Mouse (Mus musculus) brain, embryonic 14.5 days (tissue): ENCODE results near the gene Ccdc148. TPM values are rescaled to one million over a fixed set of nuclear protein-coding genes. Genes with fewer than 3 reads are reported as not detected.

Experiments used
- DNase-seq: peaks from one replicate; pipeline ENCODE4 v3.0.0-alpha.2; 2011; ENCODE audit warnings: low read depth
- CTCF ChIP-seq: fragments of 200-500 bp; IDR thresholded peaks from 2 replicates; pipeline ENCODE4 v1.5.1; 2012; ENCODE audit warnings: inconsistent platforms, mild to moderate bottlenecking, moderate library complexity, borderline replicate concordance; ENCODE audit not compliant: insufficient read depth, insufficient read length; ENCODE audit errors: extremely low read depth
- POLR2A ChIP-seq: fragments of 200-500 bp; IDR thresholded peaks from 2 replicates; pipeline ENCODE4 v1.6.1; 2012; ENCODE audit warnings: mild to moderate bottlenecking, inconsistent platforms, borderline replicate concordance; ENCODE audit not compliant: poor library complexity, insufficient read depth, insufficient read length, severe bottlenecking; ENCODE audit errors: extremely low read depth
- polyA plus RNA-seq: library from polyadenylated mRNA; depleted of rRNA; stranded (reverse); fragments of >200 nt; gene quantifications from 2 replicates; pipeline ENCODE4 v1.2.3, GENCODE M21; 2012

Gene Ccdc148
- polyA plus RNA-seq, 1 experiment = 2.5 TPM

DNA sequence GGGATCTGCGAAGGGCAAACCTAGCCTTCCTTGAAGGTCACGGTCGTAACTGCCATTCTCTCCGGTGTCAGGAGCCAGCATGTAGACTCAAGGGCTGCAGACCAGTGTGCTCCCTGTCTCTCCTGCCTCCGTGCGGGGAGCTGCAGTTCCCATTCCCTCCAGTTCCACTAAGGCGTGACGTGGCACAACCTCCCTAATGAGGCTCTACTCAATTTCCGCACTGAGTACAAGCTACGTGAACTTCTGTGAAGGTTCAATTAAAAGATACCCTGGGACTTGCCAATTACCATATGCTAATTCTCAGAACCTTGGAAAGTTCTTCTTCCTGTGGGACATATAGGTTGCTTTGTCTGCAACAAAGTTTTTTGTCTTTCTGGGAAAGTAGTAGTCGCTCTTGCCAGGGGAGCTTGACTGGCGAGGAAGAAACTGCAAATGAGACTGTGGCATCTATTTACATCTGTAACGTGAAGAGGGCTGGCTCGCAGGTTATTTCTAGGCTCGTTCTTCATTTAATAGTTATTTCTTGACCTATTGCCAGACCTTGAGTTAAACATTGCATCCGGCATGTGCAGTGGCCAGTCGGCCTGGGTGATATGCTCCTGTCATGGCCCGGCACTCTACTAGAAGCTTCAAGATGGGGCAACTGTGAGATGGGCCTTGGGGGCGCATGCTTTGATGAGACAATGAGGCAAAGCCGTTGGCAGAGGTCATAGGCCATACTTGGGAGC, 328.1 kb downstream of the Ccdc148 start:
- no peak for TF ChIP-seq CTCF
- no peak for TF ChIP-seq POLR2A

DNA sequence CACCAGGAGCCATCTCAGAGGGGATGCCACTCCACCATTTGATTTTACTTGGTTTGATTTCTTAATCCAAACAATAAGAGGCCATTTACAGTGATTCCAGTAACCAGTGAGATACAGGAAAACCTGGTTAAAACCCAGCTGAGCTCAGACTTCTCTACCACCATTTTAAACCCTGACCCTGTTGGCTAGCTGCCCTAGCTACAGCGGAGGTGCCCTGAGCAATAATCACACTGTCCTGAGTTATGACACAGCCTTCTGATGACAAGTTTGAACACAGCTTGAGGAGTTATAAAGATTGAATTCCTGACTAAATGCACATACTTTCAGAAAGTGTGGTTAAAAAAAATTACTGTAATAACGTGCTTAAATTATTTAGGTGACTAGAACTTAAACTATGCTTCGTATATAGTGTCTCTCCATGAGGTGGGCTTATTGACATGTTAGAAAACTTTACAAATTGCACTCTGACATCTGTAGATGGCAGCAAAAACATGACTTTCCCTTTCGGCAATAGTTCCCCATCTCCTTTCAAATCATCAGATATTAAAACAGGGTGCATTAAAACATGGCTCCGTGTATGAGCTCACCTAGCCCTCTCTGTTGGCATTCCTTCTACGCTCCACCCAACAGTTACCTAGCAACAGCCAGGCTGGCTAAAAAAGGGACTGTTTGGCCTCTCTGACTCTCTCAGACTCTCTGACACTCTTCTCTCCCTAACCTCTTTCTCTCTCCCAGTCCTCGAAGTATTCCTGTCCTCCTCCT, 330.3 kb downstream of the Ccdc148 start:
- no peak for TF ChIP-seq POLR2A
- TF ChIP-seq CTCF = no peak
- peak; percentile 51 for DNase-seq

More for the DNA sequence above, 328.1 kb downstream of the Ccdc148 start:
- peak; percentile 19 for DNase-seq

- DNase-seq = no peak
- no peak for TF ChIP-seq POLR2A
- TF ChIP-seq CTCF = no peak
Measured at GRCm38 (mm10) chr2:58828910-58829600, 331.4 kb downstream of the Ccdc148 start.

DNA sequence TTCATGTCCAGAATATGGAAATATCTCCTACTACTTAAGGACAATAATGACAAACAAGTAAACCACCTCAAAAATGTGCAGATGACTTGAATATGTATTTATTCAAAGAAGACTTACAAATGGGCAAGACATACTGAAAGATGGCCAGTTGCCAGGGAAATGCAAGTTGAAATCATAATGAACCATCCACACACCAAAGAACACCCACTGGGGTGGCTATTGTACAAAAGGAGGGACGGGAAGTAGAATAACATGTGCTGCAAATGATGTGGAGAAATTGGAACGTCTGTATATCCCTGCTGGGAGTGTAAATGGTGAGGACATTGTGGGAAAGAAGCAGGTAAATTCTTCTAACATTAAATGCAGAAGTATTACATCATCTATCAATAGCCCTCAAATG, 347.5 kb downstream of the Ccdc148 start:
- peak; percentile 77 for DNase-seq

DNA sequence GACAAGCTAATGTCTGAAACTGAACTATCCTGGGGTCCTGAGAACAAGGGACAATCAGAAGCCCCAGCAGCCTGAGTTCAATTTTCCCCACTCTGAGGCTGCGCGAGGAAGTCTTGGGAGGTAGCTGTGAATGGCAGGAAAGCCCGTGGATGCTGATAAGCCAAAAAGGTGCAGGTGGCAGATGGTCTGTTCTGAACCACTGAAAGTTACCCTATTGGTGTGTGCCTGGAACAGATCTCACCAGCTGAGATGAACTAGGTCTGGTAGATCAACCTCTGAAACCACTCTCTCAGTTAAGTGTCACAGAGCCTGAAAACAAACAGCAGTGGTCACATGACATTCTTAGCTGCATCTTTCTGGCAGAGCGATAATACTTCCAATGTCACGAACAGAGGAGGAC, 360.9 kb downstream of the Ccdc148 start:
- TF ChIP-seq POLR2A = no peak
- TF ChIP-seq CTCF = no peak

More for the DNA sequence above, 347.5 kb downstream of the Ccdc148 start:
- TF ChIP-seq POLR2A (no peak), CTCF (no peak)

DNA sequence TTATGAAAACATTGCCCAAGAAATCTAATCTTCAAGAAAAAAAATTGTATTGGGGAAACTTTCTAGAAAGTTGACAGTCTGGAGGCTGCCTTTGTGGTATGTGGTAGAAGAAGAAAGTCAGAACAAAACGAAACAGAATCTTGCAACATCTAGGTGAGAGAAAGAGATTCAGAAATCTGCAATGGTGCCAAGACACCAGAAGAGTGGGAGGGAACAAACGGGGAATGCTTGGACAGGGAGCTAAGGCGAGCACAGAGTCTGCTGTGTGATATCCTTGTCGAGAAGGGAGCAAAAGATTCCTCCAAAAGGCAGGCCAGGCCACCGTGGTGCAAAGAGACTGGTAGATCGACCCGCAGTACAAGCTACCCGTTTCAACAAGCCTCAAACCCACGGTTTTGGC, 361.4 kb downstream of the Ccdc148 start:
- no peak for DNase-seq
- TF ChIP-seq POLR2A = no peak
- no peak for TF ChIP-seq CTCF

More for the DNA sequence above, 360.9 kb downstream of the Ccdc148 start:
- no peak for DNase-seq

- DNase-seq = no peak
- TF ChIP-seq POLR2A (no peak), CTCF (no peak)
Measured at GRCm38 (mm10) chr2:58797506-58797905, 363.0 kb downstream of the Ccdc148 start.

GRCm38 (mm10) chr2:58795432-58795831, 365.1 kb downstream of the Ccdc148 start:
- DNase-seq = no peak
- TF ChIP-seq CTCF (no peak), POLR2A (no peak)

GRCm38 (mm10) chr2:58794489-58794888, 366.0 kb downstream of the Ccdc148 start:
- DNase-seq = peak; percentile 39
- TF ChIP-seq CTCF (no peak), POLR2A (no peak)

GRCm38 (mm10) chr2:58790361-58790760, 370.1 kb downstream of the Ccdc148 start:
- TF ChIP-seq CTCF (no peak), POLR2A (no peak)
- peak; percentile 68 for DNase-seq

GRCm38 (mm10) chr2:58789934-58790333, 370.5 kb downstream of the Ccdc148 start:
- DNase-seq = no peak

GRCm38 (mm10) chr2:58787360-58787759, 373.1 kb downstream of the Ccdc148 start:
- TF ChIP-seq CTCF = no peak
- TF ChIP-seq POLR2A = no peak
- peak; percentile 82 for DNase-seq

More at GRCm38 (mm10) chr2:58789934-58790333, 370.5 kb downstream of the Ccdc148 start:
- TF ChIP-seq CTCF = no peak
- TF ChIP-seq POLR2A = no peak

DNA sequence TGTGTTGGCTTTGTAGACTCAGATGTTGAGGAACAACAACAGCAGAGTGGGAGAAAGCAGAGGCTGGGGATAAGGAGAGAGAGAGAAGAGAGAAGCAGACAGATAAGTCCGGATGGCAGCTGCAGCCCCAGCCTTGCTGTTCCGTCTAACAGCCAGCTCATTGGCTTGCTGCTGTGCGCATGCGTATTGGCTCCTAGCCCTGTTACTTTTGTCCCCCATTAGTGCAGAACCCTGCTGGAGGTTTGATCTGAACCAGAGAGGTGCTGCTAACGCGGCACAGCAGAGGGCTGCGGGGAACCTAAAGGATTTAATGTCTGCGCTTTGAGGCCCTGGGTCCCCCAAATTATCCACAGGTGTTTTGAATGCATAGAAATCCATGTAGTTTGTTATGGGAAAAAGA, 373.8 kb downstream of the Ccdc148 start:
- TF ChIP-seq CTCF (no peak), POLR2A (no peak)
- DNase-seq = peak; percentile 70
